11 mouse cellular contexts compared by ENCODE assay signal in genomic region chr11:3368983-3369382, GRCm38 (mm10). TPM values are rescaled to one million over a fixed set of nuclear protein-coding genes. Genes with fewer than 3 reads are reported as not detected.
DNase-seq lines count a peak whose midpoint lies in the region; ATAC-seq and TF ChIP-seq lines count a peak whose summit lies in the region.
"Had no signal": no experiment of that assay in that cellular context is flagged by ENCODE, and none has a peak within 500 bp of the region (broad histone marks: within the 10 kb centered on the region; RNA-seq: fewer than 3 reads in every experiment).

No protein-coding gene starts in this region.

- H3K36me3 ChIP-seq in ES-Bruce4 (ENCODE audit: control insufficient read depth, insufficient read depth, low read length, poor library complexity, severe bottlenecking) = no peaks in the 10 kb centered on the region
- H3K36me3 ChIP-seq in hindbrain, embryonic 16.5 days (ENCODE audit: control insufficient read depth, insufficient read depth, low read length) = no peaks in the 10 kb centered on the region
- H3K36me3 ChIP-seq in midbrain, embryonic 11.5 days (ENCODE audit: control insufficient read depth, insufficient read depth, low read length) = no peaks in the 10 kb centered on the region
- H3K36me3 ChIP-seq: liver, embryonic 13.5 days had no signal

- peak overlapping the region; percentile 47; the same call in 1 of the 2 replicates for H3K4me3 ChIP-seq in ES-Bruce4 (ENCODE audit: low read depth, low read length)
- H3K4me3 ChIP-seq in hindbrain, embryonic 16.5 days (ENCODE audit: low read length) = no peak overlapping the region
- no peak overlapping the region for H3K4me3 ChIP-seq in midbrain, embryonic 11.5 days (ENCODE audit: low read depth, low read length)
- H3K4me3 ChIP-seq: liver, embryonic 13.5 days had no signal

- peak overlapping the region; percentile 58 for H3K9ac ChIP-seq in ES-Bruce4 (ENCODE audit: low read depth, poor library complexity, severe bottlenecking)
- H3K9ac ChIP-seq in hindbrain, embryonic 16.5 days (ENCODE audit: low read depth, low read length) = no peak overlapping the region
- H3K9ac ChIP-seq in midbrain, embryonic 11.5 days (ENCODE audit: low read length) = 0 out of 2 replicates have a peak overlapping the region, but pooled peaks have one; percentile 17
- H3K9ac ChIP-seq: liver, embryonic 13.5 days had no signal

- no peaks in the 10 kb centered on the region for H3K9me3 ChIP-seq in ES-Bruce4 (replicated peaks; ENCODE audit: control insufficient read depth, insufficient read depth, low read length, poor library complexity, severe bottlenecking)
- H3K9me3 ChIP-seq in hindbrain, embryonic 16.5 days (ENCODE audit: control insufficient read depth, low read length) = no peaks in the 10 kb centered on the region
- H3K9me3 ChIP-seq in midbrain, embryonic 11.5 days (ENCODE audit: control insufficient read depth, low read length) = no peaks in the 10 kb centered on the region
- H3K9me3 ChIP-seq: liver, embryonic 13.5 days had no signal

- TF ChIP-seq EP300 in ES-Bruce4 (IDR thresholded peaks at IDR 0.05; ENCODE audit: insufficient read depth, low read depth, low read length) = no peak; the same call in 1 of the 2 replicates

- WGBS in hindbrain, embryonic 16.5 days = 61% methylated on average over 7 of the region's 7 CpGs
- WGBS in midbrain, embryonic 11.5 days = 59% methylated on average over 7 of the region's 7 CpGs

- no peaks in the 10 kb centered on the region for H3K27me3 ChIP-seq in ES-Bruce4 (ENCODE audit: control insufficient read depth, insufficient read depth, low read length, poor library complexity, severe bottlenecking)
- H3K27me3 ChIP-seq in hindbrain, embryonic 16.5 days (replicated peaks; ENCODE audit: control insufficient read depth, insufficient read depth, low read length) = no peaks in the 10 kb centered on the region
- H3K27me3 ChIP-seq in midbrain, embryonic 11.5 days (ENCODE audit: control insufficient read depth, insufficient read depth, low read length) = no peaks in the 10 kb centered on the region
- H3K27me3 ChIP-seq: liver, embryonic 13.5 days; Patski had no signal

- H3K27ac ChIP-seq in ES-Bruce4 (ENCODE audit: insufficient read depth, low read length) = peak overlapping the region; percentile 91
- no peak overlapping the region for H3K27ac ChIP-seq in hindbrain, embryonic 16.5 days (ENCODE audit: low read depth, low read length)
- H3K27ac ChIP-seq in midbrain, embryonic 11.5 days (ENCODE audit: low read depth, low read length) = no peak overlapping the region
- H3K27ac ChIP-seq: liver, embryonic 13.5 days had no signal

- no peak for ATAC-seq in hindbrain, embryonic 16.5 days
- no peak for ATAC-seq in midbrain, embryonic 11.5 days (ENCODE audit: low FRiP score)
- ATAC-seq: Patski had no signal

- TF ChIP-seq CTCF in ES-Bruce4 (IDR thresholded peaks at IDR 0.05; ENCODE audit: low read depth, low read length) = no peak

- DNase-seq in adipocyte (ENCODE audit: low spot score) = peak; percentile 9
- no peak for DNase-seq in midbrain, embryonic 11.5 days (ENCODE audit: low spot score, missing footprints)
- DNase-seq in adrenal gland, postnatal 36 days = no peak
- DNase-seq in kidney, adult 18-20 months = no peak
- no peak for DNase-seq in cerebellum, adult 8-10 months
- no peak for DNase-seq in urinary bladder, postnatal 10 days (ENCODE audit: low spot score)
- DNase-seq: kidney, postnatal 36 days; liver, embryonic 13.5 days had no signal

- TF ChIP-seq POLR2A in ES-Bruce4 (IDR thresholded peaks at IDR 0.05; ENCODE audit: insufficient read depth, low read length) = no peak

- H3K4me2 ChIP-seq in hindbrain, embryonic 16.5 days (ENCODE audit: low read length) = peak overlapping the region; percentile 68
- H3K4me2 ChIP-seq in midbrain, embryonic 11.5 days = peak overlapping the region; percentile 88; the same call in 1 of the 2 replicates
- H3K4me2 ChIP-seq: liver, embryonic 13.5 days had no signal

- peaks cover 9% of the 10 kb centered on the region for H3K4me1 ChIP-seq in ES-Bruce4 (ENCODE audit: control insufficient read depth, insufficient read depth, low read length)
- peaks cover 33% of the 10 kb centered on the region for H3K4me1 ChIP-seq in hindbrain, embryonic 16.5 days (ENCODE audit: control insufficient read depth, insufficient read depth, low read depth, low read length)
- H3K4me1 ChIP-seq in midbrain, embryonic 11.5 days (ENCODE audit: control insufficient read depth, insufficient read depth, low read length) = peaks cover 25% of the 10 kb centered on the region

RNA-seq across cellular contexts. Expression of gene Pik3ip1, which starts 38.8 kb away (rescaled TPM):
- polyA plus RNA-seq in ES-Bruce4 (2011; ENCODE audit: insufficient read depth, insufficient read length, low read depth, missing spikeins) = 17.0 TPM in 2 replicates
- polyA plus RNA-seq in hindbrain, embryonic 16.5 days (2015; fragmentation: Nextera tagmentation; extraction: Ambion mirVana) = 30.8 and 36.1 TPM in 2 replicates
- 10.5 and 12.1 TPM in 2 replicates for polyA plus RNA-seq in midbrain, embryonic 11.5 days (2014; fragmentation: Nextera tagmentation; extraction: Ambion mirVana)
- total RNA-seq in adrenal gland, postnatal 36 days (2021) = 10 to 100 TPM in 1 of 2 experiments, 1 to 10 TPM in 1; 8.0 to 12.7 TPM

RNA-seq across cellular contexts. Expression of gene Limk2, which starts 40.0 kb away (rescaled TPM):
- 186 and 190 TPM in 2 replicates for polyA plus RNA-seq in ES-Bruce4 (2011; ENCODE audit: insufficient read depth, insufficient read length, low read depth, missing spikeins)
- 159 and 164 TPM in 2 replicates for polyA plus RNA-seq in hindbrain, embryonic 16.5 days (2015; fragmentation: Nextera tagmentation; extraction: Ambion mirVana)
- 62.6 and 63.4 TPM in 2 replicates for polyA plus RNA-seq in midbrain, embryonic 11.5 days (2014; fragmentation: Nextera tagmentation; extraction: Ambion mirVana)
- total RNA-seq in adrenal gland, postnatal 36 days (2021) = 10 to 100 TPM; 15.6 to 25.4 TPM
